Mouse (Mus musculus): Measurements from ENCODE around the gene Card11.

The Card11 gene

DNA sequence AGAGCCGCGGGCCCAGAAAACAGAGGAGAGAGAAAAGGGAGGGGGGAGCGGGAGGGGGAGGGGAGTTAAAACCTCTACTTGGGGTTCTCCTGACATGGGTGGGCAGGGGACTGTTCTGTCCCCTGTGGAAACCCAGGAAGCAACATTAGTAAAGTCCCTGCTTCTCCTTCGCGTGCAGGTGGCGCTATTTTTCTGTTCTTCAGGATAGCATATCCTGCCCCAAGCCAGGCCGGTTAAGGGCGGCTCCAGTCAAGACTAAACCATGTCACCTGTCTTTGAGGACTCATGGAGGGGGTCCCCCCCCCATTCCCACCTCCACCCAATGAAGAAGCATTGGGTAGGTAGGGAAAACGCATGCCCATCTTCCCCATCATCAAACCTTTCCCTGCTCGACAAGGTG is 109.3 kb downstream of the Card11 start:
- no peak for DNase-seq

DNA sequence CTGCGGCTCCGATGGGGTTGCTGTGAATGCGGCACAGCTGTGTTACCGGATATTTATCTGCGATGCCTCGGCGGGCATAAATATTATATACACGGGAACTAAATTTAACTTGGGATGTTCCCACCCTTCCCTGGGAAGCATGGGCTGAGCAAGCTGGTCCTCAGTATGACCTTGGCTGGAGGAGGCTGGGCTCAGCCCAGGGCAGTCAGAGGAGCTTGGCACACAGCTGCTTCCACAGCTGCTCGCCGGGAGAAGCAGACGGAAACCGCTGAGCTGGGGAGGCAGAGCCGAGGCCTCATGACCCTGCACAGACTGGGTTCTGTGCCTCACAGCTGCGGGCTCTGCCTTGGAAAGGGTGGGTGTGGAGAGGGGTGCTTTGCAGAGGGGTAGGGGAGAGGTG is 110.3 kb downstream of the Card11 start:
- peak; percentile 95 for DNase-seq

- DNase-seq, result no peak
These were observed 110.8 kb downstream of the Card11 start for GRCm38 (mm10) chr5:140889539-140889938.

DNA sequence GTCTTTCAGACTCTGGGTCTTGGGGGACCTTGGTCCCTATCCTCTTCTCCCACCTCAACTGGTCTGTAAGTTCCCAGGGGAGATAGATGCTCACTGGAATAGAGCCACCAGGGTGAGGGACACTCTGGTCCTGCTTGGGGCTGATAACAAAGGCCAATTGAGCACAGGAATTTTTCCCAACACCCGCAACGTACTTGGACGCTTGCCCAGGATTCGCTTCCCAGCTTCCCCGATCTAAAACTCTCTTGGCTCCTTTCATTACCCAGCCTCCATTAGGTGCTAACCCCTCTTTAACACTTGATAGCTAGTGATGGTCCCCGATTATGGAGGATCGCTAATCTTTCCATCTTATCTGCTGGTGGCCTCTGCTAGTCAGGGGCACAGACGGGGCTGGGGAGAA is 112.5 kb downstream of the Card11 start:
- no peak for DNase-seq

- no peak for DNase-seq
These were observed 115.4 kb downstream of the Card11 start for GRCm38 (mm10) chr5:140884966-140885365.

- no peak for DNase-seq
These were observed 118.0 kb downstream of the Card11 start for GRCm38 (mm10) chr5:140882391-140882790.

DNA sequence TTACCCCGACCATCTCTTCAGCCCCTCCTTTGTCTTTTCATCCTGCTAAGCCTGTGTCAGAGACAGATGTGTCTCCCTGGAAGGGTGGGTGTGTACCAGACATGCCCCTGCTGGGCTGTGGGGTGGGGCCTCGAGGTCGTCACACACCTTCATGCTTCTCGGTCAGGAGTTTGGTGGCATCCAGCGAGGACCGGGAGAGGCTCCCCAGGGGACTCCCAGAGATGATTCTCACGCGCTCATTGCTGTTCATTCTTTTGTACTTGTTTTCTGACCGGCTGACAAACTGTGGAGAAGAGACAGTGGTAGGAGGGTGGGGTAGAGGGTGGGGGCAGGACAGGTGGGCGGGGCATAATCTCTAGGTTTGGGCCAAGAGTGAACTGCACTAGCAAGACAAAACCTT is 120.2 kb downstream of the Card11 start:
- peak; percentile 82 for DNase-seq

DNA sequence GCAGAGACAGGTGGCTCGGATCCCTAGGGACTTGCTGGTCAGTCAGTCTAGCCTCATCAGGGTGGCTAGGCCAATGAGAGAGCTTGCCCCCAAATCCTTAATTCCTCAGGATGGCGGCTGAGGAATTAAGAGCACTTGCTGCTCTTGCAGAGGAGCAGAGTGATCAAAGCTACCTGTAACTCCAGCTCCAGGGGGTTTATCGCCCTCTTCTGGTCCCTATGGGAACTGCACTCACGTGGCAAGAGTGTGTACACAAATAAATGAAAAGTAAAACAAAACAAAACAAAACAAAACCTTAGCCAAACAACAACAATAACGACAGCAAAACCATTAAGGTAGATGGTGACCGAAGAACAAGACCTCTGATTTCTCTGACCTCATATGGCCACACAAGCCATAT is 121.7 kb downstream of the Card11 start:
- DNase-seq, result no peak

DNA sequence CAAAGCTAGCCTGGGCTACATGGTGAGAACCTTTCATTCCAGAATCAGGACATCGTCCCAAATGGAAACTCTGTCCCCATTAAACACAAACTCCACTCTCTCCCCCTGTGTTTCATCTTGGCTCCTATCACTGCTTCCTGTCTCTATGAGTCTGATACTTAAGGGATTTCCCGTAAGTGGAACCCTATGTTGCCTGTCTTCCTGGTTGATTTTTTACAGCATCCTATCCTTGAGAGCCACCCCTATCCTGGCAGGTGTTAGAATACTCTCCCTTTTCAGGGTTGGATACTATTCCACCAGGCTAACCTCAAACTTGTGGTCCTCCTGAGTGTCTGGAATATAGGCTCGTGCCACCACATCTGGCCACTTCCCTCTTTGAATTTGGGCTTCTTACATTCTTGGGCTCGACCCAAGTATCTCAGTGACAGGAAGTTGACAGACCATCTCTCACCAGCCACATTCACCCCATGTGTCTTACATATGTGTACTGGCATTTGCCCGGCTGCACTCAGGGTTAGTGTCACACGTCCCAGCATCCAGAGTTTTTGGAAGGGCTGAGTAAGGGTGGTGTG is 126.6 kb downstream of the Card11 start:
- DNase-seq, result no peak

- DNase-seq, result no peak
These were observed 127.3 kb downstream of the Card11 start for GRCm38 (mm10) chr5:140873039-140873551.

GRCm38 (mm10) chr5:140872532-140873038 is 127.8 kb downstream of the Card11 start:
- DNase-seq, result no peak

DNA sequence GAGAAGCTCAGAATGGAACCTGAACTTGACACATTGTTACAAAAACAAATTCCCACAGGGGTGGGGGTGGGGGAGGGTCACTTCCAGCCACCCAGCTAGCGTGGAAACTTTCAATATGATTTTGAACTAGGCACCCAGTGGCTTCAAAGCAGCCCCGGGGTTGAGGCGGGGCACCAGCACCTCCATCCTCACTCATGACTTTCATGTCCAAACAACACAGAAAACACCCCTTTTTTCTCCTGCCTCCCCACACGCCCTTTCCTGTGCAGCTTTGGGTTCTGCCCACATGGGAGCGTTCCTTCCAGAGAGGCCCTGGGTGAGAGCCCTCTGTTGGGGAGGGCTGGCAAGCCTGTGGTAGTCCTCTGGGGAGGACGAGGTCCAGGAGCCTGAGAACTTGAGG is 129.1 kb downstream of the Card11 start:
- no peak for DNase-seq

- no peak for DNase-seq
These were observed 131.3 kb downstream of the Card11 start for GRCm38 (mm10) chr5:140869034-140869433.

- DNase-seq, result no peak
These were observed 140.7 kb downstream of the Card11 start for GRCm38 (mm10) chr5:140859730-140860129.

GRCm38 (mm10) chr5:140858335-140858734 is 142.0 kb downstream of the Card11 start:
- no peak for DNase-seq

DNA sequence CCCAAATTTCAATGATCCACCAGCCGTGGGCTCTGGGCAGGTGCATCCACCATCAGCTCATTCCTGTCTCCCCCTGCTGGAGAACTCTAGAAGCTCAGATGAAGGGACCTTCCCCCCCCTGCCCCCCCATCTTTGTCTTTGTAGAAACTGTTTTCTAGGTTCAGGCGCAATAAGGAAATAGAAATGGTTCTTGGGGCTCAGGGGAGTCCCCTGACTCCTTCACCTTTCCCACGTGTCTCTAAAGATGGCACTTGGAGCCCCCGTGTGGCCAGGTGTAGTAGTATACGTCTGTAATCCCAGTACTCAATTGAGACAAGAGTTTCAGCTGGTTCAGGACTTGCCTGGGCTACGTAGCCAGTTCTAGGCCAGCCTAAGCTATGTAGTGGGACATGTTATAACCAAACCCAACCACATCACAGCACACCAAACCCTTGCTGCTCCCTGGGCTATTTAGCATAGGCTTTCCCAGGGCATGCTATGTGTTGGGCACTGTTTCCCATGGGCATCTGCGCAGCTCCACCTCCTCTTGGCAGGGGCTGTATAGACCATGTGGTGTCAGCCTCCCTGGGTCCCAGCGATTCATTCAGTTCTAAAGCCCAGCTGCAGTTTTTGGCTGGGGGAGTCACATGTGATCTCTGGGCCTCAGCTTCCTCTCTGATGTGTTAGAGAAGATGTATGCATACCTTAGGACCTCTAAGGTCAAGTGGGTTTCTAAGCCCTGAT is 142.8 kb downstream of the Card11 start:
- DNase-seq, result no peak

- no peak for DNase-seq
These were observed 144.4 kb downstream of the Card11 start for GRCm38 (mm10) chr5:140855909-140856530.

- no peak for DNase-seq
These were observed 145.7 kb downstream of the Card11 start for GRCm38 (mm10) chr5:140854700-140855099.

DNA sequence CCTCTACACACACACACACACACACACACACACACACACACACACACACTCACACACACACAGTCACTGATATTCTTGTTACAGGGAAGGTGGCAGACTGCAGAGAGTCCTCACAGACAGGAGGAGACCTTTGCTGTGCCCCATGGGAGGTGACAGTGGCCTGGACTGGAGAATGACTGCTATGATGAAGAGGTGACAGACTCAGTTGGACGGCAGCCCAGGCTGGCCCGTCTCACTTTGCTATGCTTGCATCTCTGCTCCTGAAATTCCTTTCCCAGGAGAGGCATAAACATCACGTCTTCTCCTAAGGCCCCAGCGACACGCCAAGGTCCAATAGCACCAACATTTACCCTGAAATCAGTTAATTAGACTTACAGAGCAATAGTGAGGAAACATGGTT is 146.7 kb downstream of the Card11 start:
- no peak for DNase-seq

GRCm38 (mm10) chr5:140852435-140852996 is 147.9 kb downstream of the Card11 start:
- no peak for DNase-seq

- DNase-seq, result peak; percentile 89
These were observed 153.1 kb downstream of the Card11 start for GRCm38 (mm10) chr5:140847300-140847729.

GRCm38 (mm10) chr5:140841942-140842341 is 158.4 kb downstream of the Card11 start:
- peak; percentile 97 for DNase-seq

GRCm38 (mm10) chr5:140831064-140831431 is 169.3 kb downstream of the Card11 start:
- no peak for DNase-seq

Measured in heart, adult 11 months (tissue).